Mouse (Mus musculus) CH12.LX (cell line): ENCODE data around the gene Rtp3. TPM values are rescaled to one million over a fixed set of nuclear protein-coding genes. Genes with fewer than 3 reads are reported as not detected.
A peak's percentile ranks its signal among the peaks of the same experiment; 100 is the strongest.

Source experiments
- DNase-seq: peaks from one replicate; pipeline ENCODE4 v3.0.0-alpha.2; 2013; ENCODE audit errors: extremely low read depth
- H3K27ac ChIP-seq: 2 replicates; pipeline ENCODE4 v1.5.1; 2012; ENCODE audit warnings: low read depth, mild to moderate bottlenecking, control low read depth, moderate library complexity; ENCODE audit not compliant: insufficient read depth
- H3K27me3 ChIP-seq: replicated peaks from 2 replicates; pipeline ENCODE3; 2012; ENCODE audit warnings: inconsistent platforms
- H3K36me3 ChIP-seq, 2 experiments: replicated peaks in 1 of 2; 2 replicates each; pipeline versions ENCODE3 to v1.6.1; 2012; ENCODE audit warnings: inconsistent platforms in 1 of 2, low read length in 1 of 2, mild to moderate bottlenecking in 1 of 2, mixed read lengths in 1 of 2, moderate library complexity in 1 of 2; ENCODE audit not compliant: control insufficient read depth in 1 of 2, insufficient read depth in 1 of 2
- H3K4me1 ChIP-seq, 2 experiments: 2 replicates each; pipeline ENCODE4 v1.6.1; 2012; ENCODE audit warnings: inconsistent platforms in 1 of 2, moderate library complexity in 1 of 2; ENCODE audit not compliant: insufficient read depth in 2 of 2, control insufficient read depth in 1 of 2
- H3K4me2 ChIP-seq: 2 replicates; pipeline ENCODE4 v1.6.1; 2012; ENCODE audit warnings: low read depth, mild to moderate bottlenecking, control low read depth; ENCODE audit not compliant: poor library complexity, insufficient read depth, severe bottlenecking
- H3K4me3 ChIP-seq, 3 experiments: fragments of 150-350 bp in 1 of 3; sonication (generic) in 1 of 3; replicated peaks in 1 of 3; 2 replicates each; pipeline versions ENCODE3 to v1.5.1; 2011 to 2012; ENCODE audit warnings: low read depth in 2 of 3, low read length in 2 of 3, mild to moderate bottlenecking in 2 of 3, moderate library complexity in 2 of 3, control low read depth in 1 of 3, improper control_type of control experiment in 1 of 3, inconsistent platforms in 1 of 3, mixed read lengths in 1 of 3; ENCODE audit not compliant: poor library complexity in 1 of 3
- H3K79me2 ChIP-seq: replicated peaks from 2 replicates; pipeline ENCODE4 v1.6.1; 2012; ENCODE audit warnings: mild to moderate bottlenecking, moderate library complexity; ENCODE audit not compliant: control insufficient read depth, poor library complexity, insufficient read depth, severe bottlenecking; ENCODE audit errors: extremely low read depth
- H3K9ac ChIP-seq: 2 replicates; pipeline ENCODE4 v1.6.1; 2012; ENCODE audit warnings: low read depth, mild to moderate bottlenecking, control low read depth, moderate library complexity; ENCODE audit not compliant: insufficient read depth
- H3K9me3 ChIP-seq: replicated peaks from 2 replicates; pipeline ENCODE3; 2012; ENCODE audit warnings: low read length, inconsistent platforms, mixed read lengths
- BHLHE40 ChIP-seq: IDR thresholded peaks from 2 replicates; pipeline ENCODE4 v1.6.1; 2011; ENCODE audit warnings: mild to moderate bottlenecking, low read depth, low read length, improper control_type of control experiment
- CHD1 ChIP-seq: IDR thresholded peaks from 2 replicates; pipeline ENCODE4 v1.6.1; 2012; ENCODE audit warnings: low read depth, low read length, improper control_type of control experiment, inconsistent platforms
- CHD2 ChIP-seq: IDR thresholded peaks from 2 replicates; pipeline ENCODE4 v1.6.1; 2011; ENCODE audit warnings: low read length, improper control_type of control experiment
- CTCF ChIP-seq, 2 experiments: IDR thresholded peaks in 1 of 2; conservative IDR thresholded peaks in 1 of 2; 2 replicates each; pipeline ENCODE4 v1.5.1; 2011 to 2012; ENCODE audit warnings: low read depth in 2 of 2, low read length in 2 of 2, improper control_type of control experiment in 1 of 2, inconsistent platforms in 1 of 2, mild to moderate bottlenecking in 1 of 2, moderate library complexity in 1 of 2
- JUND ChIP-seq: conservative IDR thresholded peaks from 2 replicates; pipeline ENCODE4 v1.6.1; 2011; ENCODE audit warnings: low read depth, low read length, improper control_type of control experiment
- MAFK ChIP-seq: IDR thresholded peaks from 2 replicates; pipeline ENCODE4 v1.6.1; 2011; ENCODE audit warnings: low read length, improper control_type of control experiment; ENCODE audit not compliant: insufficient replicate concordance
- MEF2A ChIP-seq: IDR thresholded peaks from 2 replicates; pipeline ENCODE4 v1.6.1; 2014; ENCODE audit warnings: low read depth, mild to moderate bottlenecking, inconsistent platforms, low read length, improper control_type of control experiment, borderline replicate concordance
- PAX5 ChIP-seq: IDR thresholded peaks from 2 replicates; pipeline ENCODE4 v1.6.1; 2012; ENCODE audit warnings: low read length, inconsistent platforms, mixed read lengths
- POLR2A ChIP-seq: IDR thresholded peaks from 2 replicates; pipeline ENCODE4 v1.6.1; 2011; ENCODE audit warnings: low read depth, mild to moderate bottlenecking, improper control_type of control experiment, low read length
- USF2 ChIP-seq: conservative IDR thresholded peaks from 2 replicates; pipeline ENCODE4 v1.6.1; 2011; ENCODE audit warnings: low read depth, low read length, improper control_type of control experiment
- ZC3H11A ChIP-seq: IDR thresholded peaks from 2 replicates; pipeline ENCODE4 v1.6.1; 2012; ENCODE audit warnings: low read depth, mild to moderate bottlenecking, inconsistent platforms, low read length, improper control_type of control experiment
- ZMIZ1 ChIP-seq: IDR thresholded peaks from 2 replicates; pipeline ENCODE4 v1.6.1; 2012; ENCODE audit warnings: low read depth, mild to moderate bottlenecking, inconsistent platforms, low read length, improper control_type of control experiment
- ZNF384 ChIP-seq: IDR thresholded peaks from 2 replicates; pipeline ENCODE4 v1.6.1; 2012; ENCODE audit warnings: low read depth, low read length, improper control_type of control experiment, inconsistent platforms
- dilution Hi-C: fragments of 300-500 bp; cut with MboI; formaldehyde crosslinking; loops from 2 replicates; pipeline ENCODE4 v1.14.3; 2020; ENCODE audit warnings: low sequenced_read_pairs; ENCODE audit not compliant: extremely low pct_unique_long_range_greater_than_20kb, extremely low pct_ligation_motif_present
- in situ Hi-C: fragments of 300-500 bp; cut with MboI; formaldehyde crosslinking; loops from 3 replicates; pipeline ENCODE4 v1.14.3; 2019; ENCODE audit warnings: low sequenced_read_pairs, low pct_ligation_motif_present, low pct_unique_long_range_greater_than_20kb, mixed read lengths
- polyA plus RNA-seq: library from polyadenylated mRNA; unstranded; fragments of >175 nt; gene quantifications from 2 replicates; pipeline ENCODE4 v1.2.1, GENCODE M21; 2012; ENCODE audit warnings: low read depth; ENCODE audit not compliant: insufficient read length
- total RNA-seq, 2 experiments: library from RNA; depleted of rRNA; stranded (reverse); fragments of 300-350 nt in 1 of 2; fragments of >200 nt in 1 of 2; gene quantifications; 2 replicates each; pipeline ENCODE4 v1.2.3; 2012 to 2014

The Rtp3 gene
- total and polyA plus RNA-seq, 3 experiments = not detected

DNA sequence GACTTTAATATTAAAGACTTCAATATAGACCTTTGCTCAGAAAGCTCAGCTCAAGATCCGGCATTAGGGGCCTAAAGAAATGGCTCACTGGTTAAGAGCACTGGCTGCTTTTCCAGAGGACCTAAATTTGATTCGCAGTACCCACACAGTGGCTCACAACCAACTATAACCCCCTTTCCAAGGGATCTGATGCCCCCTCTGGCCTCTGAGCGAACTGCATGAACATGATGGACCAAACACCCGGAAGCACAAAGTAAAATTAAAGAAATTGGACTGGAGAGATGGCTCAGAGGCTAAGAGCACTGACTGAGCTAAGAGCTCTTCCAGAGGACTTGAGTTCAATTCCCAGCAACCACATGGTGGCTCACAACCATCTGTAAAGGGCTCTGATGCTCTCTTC is 25.3 kb upstream of the Rtp3 start:
- no peak for DNase-seq
- H3K4me2 ChIP-seq = no peak overlapping the region
- no peaks in the 10 kb centered on the region for H3K27me3 ChIP-seq
- no peak overlapping the region for H3K9ac ChIP-seq
- peaks cover 0 to 47% of the 10 kb centered on the region in 2 experiments; a peak in 3 of 4 replicates for H3K4me1 ChIP-seq
- H3K36me3 ChIP-seq = no peaks in the 10 kb centered on the region
- H3K9me3 ChIP-seq = no peaks in the 10 kb centered on the region
- in situ Hi-C loops = no loop called here
- H3K79me2 ChIP-seq = no peaks in the 10 kb centered on the region
- H3K4me3 ChIP-seq = no peak overlapping the region
- H3K27ac ChIP-seq = no peak overlapping the region
- peak in 1 of 2 experiments; percentile 37; a peak in 2 of 4 replicates for TF ChIP-seq CTCF (conservative IDR thresholded peaks at IDR 0.05 in 1 of 2, IDR thresholded peaks at IDR 0.05 in 1 of 2; ENCODE audit: low read depth in 2 of 2, low read length in 2 of 2)
- TF ChIP-seq ZC3H11A = no peak
- TF ChIP-seq BHLHE40 = no peak
- TF ChIP-seq JUND = no peak
- dilution Hi-C loops = no loop called here

DNA sequence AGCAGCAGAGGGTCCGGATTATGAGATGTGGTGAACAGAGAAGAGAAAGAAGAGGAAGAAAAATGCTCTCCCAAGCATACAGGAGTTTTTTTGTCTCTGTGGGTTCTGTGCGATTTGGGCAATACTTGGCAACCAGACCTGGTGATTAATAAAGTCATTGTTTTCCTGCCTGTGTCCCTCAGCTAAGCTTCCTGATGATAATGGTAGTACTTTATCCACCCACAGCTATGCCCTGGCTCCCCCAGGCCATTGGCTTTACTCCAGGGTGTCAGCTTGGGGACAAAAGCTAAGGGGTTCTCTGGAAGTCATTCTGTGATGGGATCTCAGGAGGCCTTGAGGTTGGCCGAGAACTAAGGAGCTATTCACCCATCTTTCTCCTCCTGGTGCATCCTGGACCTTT is 21.7 kb upstream of the Rtp3 start:
- H3K36me3 ChIP-seq = no peaks in the 10 kb centered on the region
- no peak overlapping the region for H3K4me2 ChIP-seq
- no peaks in the 10 kb centered on the region for H3K79me2 ChIP-seq
- H3K9ac ChIP-seq = no peak overlapping the region
- DNase-seq = no peak
- TF ChIP-seq ZMIZ1 = no peak
- TF ChIP-seq ZNF384 = no peak
- TF ChIP-seq CHD2 = no peak
- TF ChIP-seq MAFK = no peak
- TF ChIP-seq POLR2A = no peak
- no peak for TF ChIP-seq USF2
- TF ChIP-seq PAX5 = no peak
- no peak for TF ChIP-seq CHD1
- TF ChIP-seq, all 38 proteins: peak for 0
- Histone ChIP-seq H3K4me1 (peaks cover 10 to 44% of the 10 kb centered on the region in 2 experiments), H3K9me3 (no peaks in the 10 kb centered on the region), H3K4me3 (no peak overlapping the region), H3K27ac (no peak overlapping the region), H3K27me3 (no peaks in the 10 kb centered on the region)
- in situ Hi-C loops = no loop called here
- dilution Hi-C loops = no loop called here

DNA sequence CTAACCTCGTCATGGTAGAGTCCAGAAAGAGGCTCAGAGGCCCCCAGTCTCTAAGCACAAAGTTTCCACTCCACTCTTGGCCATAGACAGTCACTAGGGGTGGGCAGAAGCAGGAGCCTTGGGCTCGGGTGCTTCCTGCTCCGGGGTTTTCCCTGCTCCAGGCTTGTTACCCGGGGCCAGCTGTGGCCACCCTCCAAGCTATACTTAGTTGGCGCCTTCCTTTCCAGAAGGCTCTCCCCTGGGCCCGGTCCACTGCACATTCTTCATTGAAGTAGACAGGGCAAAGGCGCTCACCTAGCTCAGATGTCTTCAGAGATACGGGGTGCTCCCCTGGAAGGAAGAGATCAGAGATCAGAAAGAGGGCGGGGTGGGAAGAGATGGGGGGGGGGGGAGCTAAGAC is 21.2 kb upstream of the Rtp3 start:
- TF ChIP-seq PAX5 (no peak), ZNF384 (no peak), MEF2A (peak; percentile 16; the same call in 1 of the 2 replicates)
- Histone ChIP-seq H3K4me2 (no peak overlapping the region), H3K9ac (no peak overlapping the region), H3K36me3 (no peaks in the 10 kb centered on the region), H3K4me1 (peaks cover 10 to 42% of the 10 kb centered on the region in 2 experiments), H3K27ac (no peak overlapping the region), H3K79me2 (no peaks in the 10 kb centered on the region), H3K27me3 (no peaks in the 10 kb centered on the region), H3K9me3 (no peaks in the 10 kb centered on the region), H3K4me3 (no peak overlapping the region)
- dilution Hi-C loops (no loop called here), in situ Hi-C loops (no loop called here)
- no peak for DNase-seq
